Mouse (Mus musculus): ENCODE results near the gene Xxylt1.
A peak's percentile ranks its signal among the peaks of the same experiment; 100 is the strongest.
"Not testable (repeated sequence)": the region's sequence is repeated elsewhere in the genome, so short reads cannot be mapped to it uniquely, and the experiment has no call there.

Xxylt1 gene

GRCm38 (mm10) chr16:31019514-31019913 lies 61.7 kb downstream of the Xxylt1 start:
- peak; percentile 58 for DNase-seq

DNA sequence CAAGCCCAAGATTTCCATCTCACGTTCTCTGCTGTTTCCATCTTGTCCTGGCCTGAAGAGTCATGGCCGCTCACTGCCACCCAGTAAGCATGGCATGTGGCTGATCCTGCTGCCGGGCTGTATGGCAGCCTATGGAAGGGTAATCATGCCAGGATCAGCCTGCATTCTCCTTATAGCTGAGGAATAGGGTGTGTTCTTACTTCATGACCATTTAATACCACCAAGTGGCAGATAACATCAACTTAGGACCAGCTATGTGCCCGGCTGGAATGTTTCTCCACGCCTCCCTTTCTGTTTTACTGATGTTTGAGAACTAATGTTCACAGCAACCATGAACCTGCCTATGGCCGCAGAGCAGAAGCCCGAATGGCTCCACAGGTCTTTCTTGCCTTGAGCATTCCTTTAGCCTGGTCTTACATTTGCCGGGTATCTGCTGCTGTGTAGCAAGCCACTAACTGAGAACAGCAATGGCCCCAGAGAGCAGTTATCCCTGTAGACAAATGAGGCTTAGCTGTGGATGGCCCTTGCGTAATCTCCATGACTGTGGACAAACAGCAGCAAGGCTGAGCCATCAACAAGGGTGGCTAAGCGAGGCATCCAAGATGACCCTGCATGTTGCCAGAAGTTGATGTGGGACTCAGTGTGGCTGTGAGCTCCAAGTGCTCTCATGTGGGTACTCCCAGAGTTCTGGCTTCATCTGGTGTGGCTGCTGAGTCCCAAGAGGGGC lies 63.4 kb downstream of the Xxylt1 start:
- DNase-seq = no peak

DNA sequence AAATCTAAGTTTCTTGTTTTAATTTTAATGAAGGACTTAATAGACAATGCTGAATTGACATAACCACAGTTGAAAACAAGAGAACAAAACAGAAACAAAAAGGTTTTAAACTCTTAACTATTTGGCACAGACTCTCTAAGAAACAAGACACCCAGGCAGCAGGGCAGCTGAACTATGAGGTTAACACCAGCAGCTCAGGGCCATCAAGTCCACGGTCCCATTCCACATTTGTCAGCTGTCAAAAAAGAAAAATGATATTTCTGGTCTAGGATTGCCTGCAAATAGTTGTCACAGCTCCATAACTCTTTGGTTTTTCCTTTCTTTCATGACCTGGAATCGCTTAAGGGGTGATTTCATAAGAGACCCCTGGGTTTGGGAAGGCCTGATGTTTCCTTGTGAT lies 64.6 kb downstream of the Xxylt1 start:
- no peak for DNase-seq

DNA sequence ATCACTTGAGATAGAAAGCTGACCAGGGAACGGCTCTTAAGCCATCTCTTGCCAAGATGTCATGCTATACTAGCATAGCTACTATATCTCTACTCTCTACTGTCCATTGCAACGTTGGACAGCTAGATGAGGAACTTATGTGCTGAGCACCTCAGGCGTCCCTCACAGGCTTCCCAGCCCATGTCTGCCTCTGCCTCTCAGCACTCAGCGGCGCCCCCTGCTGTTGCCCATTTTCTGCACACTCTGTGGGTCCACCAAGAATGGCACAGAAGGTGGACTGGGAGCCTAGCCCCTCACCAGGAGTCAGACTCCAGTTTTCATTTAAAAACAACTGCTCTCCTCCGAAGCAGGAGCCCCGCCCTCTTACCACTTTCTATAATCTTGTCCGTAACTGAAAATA lies 65.1 kb downstream of the Xxylt1 start:
- no peak for DNase-seq

DNA sequence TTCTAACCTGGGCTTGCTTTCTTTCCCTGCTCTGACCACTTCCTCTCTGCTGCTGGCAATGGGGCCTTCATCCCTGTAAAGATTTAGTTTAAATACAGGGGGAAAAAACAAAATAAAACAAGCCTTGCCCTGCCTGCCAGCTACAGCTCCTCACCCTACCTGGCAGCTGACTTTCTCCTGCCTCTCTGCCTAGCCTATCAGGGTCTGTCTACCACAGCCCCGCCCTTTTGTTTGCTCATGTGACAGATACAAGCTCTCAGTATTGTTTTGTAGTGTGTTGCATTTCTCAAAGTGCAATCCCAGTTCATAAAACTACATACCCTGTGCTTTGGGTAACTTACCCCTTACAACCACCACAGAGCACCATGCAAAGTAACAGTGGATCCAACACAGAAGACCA lies 66.0 kb downstream of the Xxylt1 start:
- DNase-seq = no peak

DNA sequence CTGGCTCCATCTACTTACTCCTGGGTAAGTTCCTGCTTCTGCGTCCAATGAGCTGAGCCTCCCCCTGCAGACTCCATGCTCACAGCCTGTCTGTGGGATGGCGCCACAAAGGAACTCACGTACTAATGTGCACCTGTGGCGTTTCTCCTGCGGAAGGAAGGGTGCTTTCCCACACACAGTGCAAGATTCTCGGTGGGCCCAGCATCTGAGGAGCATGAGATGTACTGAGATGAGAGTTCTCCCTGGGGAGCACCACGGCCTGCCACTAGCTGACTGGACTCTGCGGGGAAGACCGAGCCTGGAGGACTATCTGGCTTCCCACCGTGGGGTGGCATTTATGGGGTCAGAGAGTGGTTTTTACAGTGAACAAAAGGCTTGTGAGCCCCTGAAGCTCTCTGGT lies 69.0 kb downstream of the Xxylt1 start:
- DNase-seq = no peak

GRCm38 (mm10) chr16:31010443-31010842 lies 70.8 kb downstream of the Xxylt1 start:
- no peak for DNase-seq

DNA sequence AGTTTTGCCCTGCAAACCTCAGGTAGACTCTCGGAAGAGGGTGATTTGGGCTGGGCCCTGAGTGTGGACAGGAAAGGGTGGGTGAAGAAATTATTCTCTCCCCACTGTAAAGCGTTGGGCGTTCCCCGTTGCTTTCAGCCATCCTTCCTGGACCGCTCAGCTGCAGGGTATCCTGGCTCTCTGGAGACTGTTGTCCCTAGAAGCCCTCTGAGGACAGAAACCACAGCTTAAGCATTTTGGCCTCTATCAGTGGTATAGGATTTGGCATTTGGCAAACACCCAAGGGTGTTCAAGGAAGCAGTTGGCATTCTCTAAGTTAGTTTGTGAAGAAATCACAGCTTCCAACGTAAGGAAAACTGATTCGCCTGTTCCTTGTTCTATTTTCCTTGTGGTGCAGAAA lies 72.9 kb downstream of the Xxylt1 start:
- DNase-seq = no peak

GRCm38 (mm10) chr16:31007582-31007981 lies 73.7 kb downstream of the Xxylt1 start:
- no peak for DNase-seq

- peak; percentile 54 for DNase-seq
Measured at GRCm38 (mm10) chr16:31005693-31006092, 75.5 kb downstream of the Xxylt1 start.

- no peak for DNase-seq
Measured at GRCm38 (mm10) chr16:31004321-31004682, 76.9 kb downstream of the Xxylt1 start.

GRCm38 (mm10) chr16:31003592-31004320 lies 77.5 kb downstream of the Xxylt1 start:
- not testable (repeated sequence) for DNase-seq

GRCm38 (mm10) chr16:31002926-31003325 lies 78.3 kb downstream of the Xxylt1 start:
- DNase-seq = no peak

- peak; percentile 42 for DNase-seq
Measured at GRCm38 (mm10) chr16:31002117-31002516, 79.1 kb downstream of the Xxylt1 start.

GRCm38 (mm10) chr16:30998711-30999110 lies 82.5 kb downstream of the Xxylt1 start:
- no peak for DNase-seq

GRCm38 (mm10) chr16:30998048-30998447 lies 83.2 kb downstream of the Xxylt1 start:
- DNase-seq = no peak

DNA sequence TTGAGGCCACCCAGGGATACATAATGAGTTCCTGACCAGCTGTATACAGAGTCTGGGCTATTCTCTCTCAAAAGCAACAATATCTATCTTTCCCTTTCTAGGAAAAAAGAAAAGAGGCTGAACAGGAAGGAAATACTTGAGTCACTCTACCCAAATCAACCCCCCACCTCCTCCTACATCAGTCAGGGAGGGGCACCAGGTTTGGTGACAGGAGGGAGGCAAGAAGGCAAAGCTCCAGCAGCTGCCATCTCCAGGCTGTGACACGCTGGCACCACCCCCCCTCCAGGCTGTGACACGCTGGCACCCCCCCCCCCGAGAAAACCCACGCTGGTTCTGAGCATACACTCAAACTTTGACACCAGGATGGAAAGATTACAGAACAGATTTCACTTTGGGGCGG lies 85.8 kb downstream of the Xxylt1 start:
- DNase-seq = peak; percentile 38

GRCm38 (mm10) chr16:30994881-30995280 lies 86.4 kb downstream of the Xxylt1 start:
- DNase-seq = no peak

DNA sequence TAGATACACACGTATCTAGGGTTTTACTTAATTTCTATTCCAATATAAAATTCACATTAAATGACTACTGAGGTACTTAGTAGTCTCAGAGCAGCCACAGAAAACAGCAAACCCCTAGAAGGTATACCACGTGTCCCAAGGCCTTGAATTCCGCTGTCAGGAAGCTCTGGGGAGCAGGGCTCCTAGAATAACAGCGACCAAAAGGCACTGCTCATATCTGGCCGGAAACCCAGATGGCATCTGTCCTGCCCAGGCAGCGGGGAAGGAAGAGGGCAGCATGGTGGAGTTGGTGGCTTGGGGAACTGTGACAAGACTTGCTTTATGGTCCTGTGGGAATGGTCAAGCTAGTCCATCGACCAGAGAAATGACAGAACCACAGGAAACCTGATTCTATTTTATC lies 86.9 kb downstream of the Xxylt1 start:
- no peak for DNase-seq

DNA sequence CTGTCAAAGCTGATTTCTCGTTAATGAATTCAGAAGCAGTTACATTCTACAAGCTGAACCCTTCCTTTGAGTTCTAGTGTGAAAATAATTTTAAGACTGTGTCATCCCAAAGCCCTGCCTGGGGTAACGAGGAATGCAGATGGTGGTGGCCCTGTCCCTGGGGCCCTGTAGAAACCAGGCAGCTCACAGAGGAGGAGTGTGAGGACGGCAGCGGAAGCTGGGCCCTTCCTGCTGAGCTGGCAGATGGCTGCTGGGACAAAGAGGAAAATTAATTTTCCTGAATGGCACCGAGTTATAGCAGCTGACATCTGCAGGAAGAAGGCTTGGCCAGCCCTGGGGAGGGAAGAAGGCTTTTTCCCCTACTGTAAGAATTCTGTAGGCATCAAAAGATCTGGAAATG lies 88.7 kb downstream of the Xxylt1 start:
- no peak for DNase-seq

- peak; percentile 22 for DNase-seq
Measured at GRCm38 (mm10) chr16:30990661-30991060, 90.6 kb downstream of the Xxylt1 start.

GRCm38 (mm10) chr16:30988225-30988624 lies 93.0 kb downstream of the Xxylt1 start:
- no peak for DNase-seq

GRCm38 (mm10) chr16:30987684-30988083 lies 93.5 kb downstream of the Xxylt1 start:
- no peak for DNase-seq

DNA sequence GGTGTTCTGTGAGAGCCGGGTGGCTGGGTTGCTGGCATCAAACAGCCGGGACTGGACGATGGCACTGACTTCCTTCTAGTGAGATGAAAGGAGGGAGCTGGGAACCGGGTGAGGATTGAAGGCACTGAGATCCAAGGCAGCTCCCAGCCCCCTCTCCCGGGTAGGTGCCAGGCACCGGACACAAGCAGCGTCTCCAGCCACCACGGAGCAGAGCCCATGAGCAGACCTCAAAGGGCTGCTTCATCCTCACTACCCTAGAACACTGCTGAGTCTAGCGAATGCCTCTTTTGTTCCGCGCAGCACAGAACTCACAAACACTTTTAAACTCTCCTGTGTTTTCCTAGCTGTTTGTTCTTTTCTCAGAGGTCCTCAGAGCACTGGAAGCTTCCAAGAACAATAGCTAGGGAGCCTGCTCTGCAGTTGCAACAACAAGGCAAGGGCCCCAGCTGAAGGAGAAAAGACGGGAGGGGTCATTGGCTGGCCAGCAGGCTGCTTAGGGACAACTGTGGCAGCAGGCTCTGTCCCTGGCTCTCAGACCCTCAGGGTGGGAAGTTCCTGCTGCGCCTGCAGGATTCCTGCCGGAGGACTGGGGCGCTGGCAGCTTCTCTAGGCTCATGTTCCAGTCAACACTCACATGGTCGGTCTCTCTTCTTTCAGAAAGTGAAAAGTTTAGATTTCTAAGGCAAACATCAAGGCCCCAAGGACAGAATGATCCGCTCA lies 96.2 kb downstream of the Xxylt1 start:
- DNase-seq = peak; percentile 25
